Mouse (Mus musculus) thymus, adult 2 months (tissue): ENCODE data around the gene Tpp1.

Experiments used
- CTCF ChIP-seq: fragments of 200-500 bp; IDR thresholded peaks from 2 replicates; pipeline ENCODE4 v1.5.1; 2012; ENCODE audit warnings: mild to moderate bottlenecking, control low read depth, low read length, moderate library complexity, borderline replicate concordance; ENCODE audit not compliant: control insufficient read depth, poor library complexity, insufficient read depth; ENCODE audit errors: extremely low read depth
- POLR2A ChIP-seq: fragments of 200-500 bp; IDR thresholded peaks from 2 replicates; pipeline ENCODE4 v1.6.1; 2012; ENCODE audit warnings: mild to moderate bottlenecking, low read length, control low read depth, moderate library complexity; ENCODE audit not compliant: control insufficient read depth, poor library complexity, insufficient read depth; ENCODE audit errors: extremely low read depth

- TF ChIP-seq CTCF (no peak), POLR2A (no peak)
These were observed 18.2 kb downstream of the Tpp1 start for GRCm38 (mm10) chr7:105733836-105734235.
